Mouse (Mus musculus) small intestine, adult 2 months (tissue): ENCODE measurements at regions not wholly inside any gene's neighbourhood (a gene's known extent, or its start where the extent isn't known, plus 50 kb on each side); places are given as distances from the start of the nearest gene placed in this dataset.

ENCODE experiments used
- H3K27ac ChIP-seq: fragments of 200-500 bp; 2 replicates; pipeline ENCODE4 v1.5.1; 2012; ENCODE audit warnings: low read depth, low read length, control low read depth, inconsistent platforms; ENCODE audit not compliant: insufficient read depth
- H3K27me3 ChIP-seq: fragments of 200-500 bp; 2 replicates; pipeline ENCODE4 v1.6.1; 2012; ENCODE audit warnings: mild to moderate bottlenecking, moderate library complexity, low read length, inconsistent platforms; ENCODE audit not compliant: control insufficient read depth, insufficient read depth
- H3K36me3 ChIP-seq: fragments of 200-500 bp; 2 replicates; pipeline ENCODE4 v1.6.1; 2012; ENCODE audit warnings: mild to moderate bottlenecking, low read length, control low read depth, inconsistent platforms; ENCODE audit not compliant: control insufficient read depth, insufficient read depth
- H3K4me1 ChIP-seq: fragments of 200-500 bp; 2 replicates; pipeline ENCODE4 v1.6.1; 2012; ENCODE audit warnings: low read length, inconsistent platforms, mixed read lengths; ENCODE audit not compliant: control insufficient read depth, insufficient read depth, insufficient read length
- H3K4me3 ChIP-seq: fragments of 200-500 bp; 2 replicates; pipeline ENCODE4 v1.5.1; 2012; ENCODE audit warnings: low read depth, mild to moderate bottlenecking, control low read depth, inconsistent platforms, low read length, moderate library complexity
- CTCF ChIP-seq: fragments of 200-500 bp; IDR thresholded peaks from 2 replicates; pipeline ENCODE4 v1.5.1; 2012; ENCODE audit warnings: low read depth, mild to moderate bottlenecking, control low read depth, inconsistent platforms, low read length, moderate library complexity, mixed read lengths; ENCODE audit not compliant: insufficient replicate concordance, insufficient read length; ENCODE audit errors: extremely low read depth
- POLR2A ChIP-seq: fragments of 200-500 bp; IDR thresholded peaks from 2 replicates; pipeline ENCODE4 v1.6.1; 2012; ENCODE audit warnings: low read depth, mild to moderate bottlenecking, control low read depth, inconsistent platforms, low read length, moderate library complexity
- WGBS: fragments of 180-500 bp; shearing (Covaris S2); methylation state at CpG from one replicate; pipeline ENCODE4 v1.1.7; 2018; 5-methylcytosine and 5-hydroxymethylcytosine counted together

DNA sequence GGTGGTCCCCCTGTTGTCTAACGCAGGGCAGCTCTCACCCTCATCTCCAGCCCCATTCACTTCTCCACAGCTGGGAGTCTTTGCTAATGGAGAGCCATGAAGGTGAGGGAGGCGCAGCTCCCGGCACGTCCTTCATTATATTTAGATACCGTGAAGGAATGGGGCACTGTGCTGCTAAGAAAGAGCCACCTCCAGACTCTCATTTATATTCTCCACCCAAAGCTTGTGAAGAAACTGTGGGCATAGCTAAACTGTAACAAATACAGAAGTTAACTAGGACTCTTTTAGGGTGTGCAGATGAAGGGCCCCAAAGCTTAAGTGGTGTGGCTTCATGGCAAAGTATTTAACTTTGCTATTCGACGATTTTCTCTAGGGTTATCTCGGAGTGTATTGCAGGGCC lies 136.4 kb downstream of the Ddx11 start:
- H3K4me3 ChIP-seq, result no peak overlapping the region
- H3K27ac ChIP-seq, result no peak overlapping the region
- TF ChIP-seq CTCF (no peak), POLR2A (no peak)
- H3K27me3 ChIP-seq, result no peaks in the 10 kb centered on the region
- peaks cover 22% of the 10 kb centered on the region; the same call in 1 of the 2 replicates for H3K4me1 ChIP-seq
- 81% methylated on average over 8 of the region's 8 CpGs for WGBS
- no peaks in the 10 kb centered on the region for H3K36me3 ChIP-seq

- Histone ChIP-seq H3K27me3 (no peaks in the 10 kb centered on the region), H3K27ac (peak overlapping the region; percentile 75), H3K4me1 (peaks cover 22% of the 10 kb centered on the region; the same call in 1 of the 2 replicates), H3K4me3 (no peak overlapping the region), H3K36me3 (no peaks in the 10 kb centered on the region)
- TF ChIP-seq CTCF (no peak), POLR2A (no peak)
- WGBS, result 25% methylated on average over 4 of the region's 4 CpGs
Observed at GRCm38 (mm10) chr17:66262681-66263240, 139.4 kb downstream of the Ddx11 start.

GRCm38 (mm10) chr17:66263405-66263804 lies 140.1 kb downstream of the Ddx11 start:
- WGBS, result 87% methylated on average over 4 of the region's 4 CpGs
- no peak for TF ChIP-seq CTCF
- TF ChIP-seq POLR2A, result no peak

GRCm38 (mm10) chr17:66266803-66267202 lies 143.5 kb downstream of the Ddx11 start:
- TF ChIP-seq POLR2A (no peak), CTCF (no peak)
- H3K4me1 ChIP-seq, result peaks cover 14% of the 10 kb centered on the region; the same call in 1 of the 2 replicates
- H3K27ac ChIP-seq, result no peak overlapping the region
- no peaks in the 10 kb centered on the region for H3K27me3 ChIP-seq
- H3K4me3 ChIP-seq, result no peak overlapping the region
- H3K36me3 ChIP-seq, result no peaks in the 10 kb centered on the region
- 75% methylated on average over 5 of the region's 5 CpGs for WGBS

More at GRCm38 (mm10) chr17:66263405-66263804, 140.1 kb downstream of the Ddx11 start:
- H3K4me1 ChIP-seq, result peaks cover 22% of the 10 kb centered on the region; the same call in 1 of the 2 replicates
- no peaks in the 10 kb centered on the region for H3K27me3 ChIP-seq
- H3K36me3 ChIP-seq, result no peaks in the 10 kb centered on the region
- peak overlapping the region; percentile 73 for H3K27ac ChIP-seq
- H3K4me3 ChIP-seq, result no peak overlapping the region

- Histone ChIP-seq H3K36me3 (no peaks in the 10 kb centered on the region), H3K4me3 (no peak overlapping the region), H3K27ac (no peak overlapping the region), H3K27me3 (no peaks in the 10 kb centered on the region), H3K4me1 (peaks cover 8% of the 10 kb centered on the region; the same call in 1 of the 2 replicates)
- no peak for TF ChIP-seq POLR2A
- TF ChIP-seq CTCF, result no peak
- 21% methylated on average over 6 of the region's 6 CpGs for WGBS
Observed at GRCm38 (mm10) chr17:66267831-66268230, 144.5 kb downstream of the Ddx11 start.

DNA sequence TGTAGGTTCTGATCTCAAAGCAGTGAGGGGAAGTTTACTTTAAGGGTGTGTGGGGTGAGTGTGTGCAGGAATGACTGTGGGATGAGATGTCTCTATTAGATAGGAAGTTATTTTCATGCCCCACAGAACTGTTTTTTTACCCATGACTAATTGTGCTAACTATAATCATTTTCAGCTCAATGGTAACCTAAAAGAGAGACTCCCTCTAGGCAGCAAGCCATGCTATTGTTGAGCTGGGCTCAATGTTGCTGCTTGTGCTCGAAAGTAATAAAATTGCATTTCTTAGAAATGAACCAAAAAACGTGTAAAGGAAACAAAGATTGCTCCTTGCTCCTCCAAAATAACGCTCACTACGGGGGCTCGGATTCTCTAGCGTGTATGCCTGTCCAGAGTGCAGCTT lies 146.2 kb downstream of the Ddx11 start:
- 63% methylated on average over 6 of the region's 6 CpGs for WGBS
- TF ChIP-seq CTCF (no peak), POLR2A (no peak)

DNA sequence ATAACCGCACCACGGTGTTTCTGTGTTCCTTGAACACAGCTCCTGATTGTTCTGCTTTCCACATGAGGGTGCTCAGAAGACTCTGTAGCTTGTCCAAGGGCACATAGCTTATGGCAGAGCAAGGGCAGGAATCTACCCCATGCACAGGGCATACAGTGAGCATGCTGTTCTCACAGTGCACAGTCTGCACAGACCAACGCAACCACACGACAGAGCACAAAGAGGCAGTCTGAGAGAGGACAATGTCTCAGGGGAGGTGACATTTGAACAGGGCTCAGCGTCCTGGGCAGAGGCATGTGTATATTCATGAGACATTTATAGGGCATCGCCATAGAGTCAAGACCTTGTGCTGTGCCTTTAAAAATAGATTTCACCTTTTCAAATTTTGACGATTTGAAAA lies 148.6 kb downstream of the Ddx11 start:
- H3K4me1 ChIP-seq, result no peaks in the 10 kb centered on the region
- no peak for TF ChIP-seq CTCF
- TF ChIP-seq POLR2A, result no peak
- H3K27me3 ChIP-seq, result no peaks in the 10 kb centered on the region
- H3K27ac ChIP-seq, result no peak overlapping the region
- H3K4me3 ChIP-seq, result no peak overlapping the region
- no peaks in the 10 kb centered on the region for H3K36me3 ChIP-seq
- WGBS, result 88% methylated on average over 7 of the region's 7 CpGs

More for the DNA sequence above, 146.2 kb downstream of the Ddx11 start:
- Histone ChIP-seq H3K4me3 (no peak overlapping the region), H3K4me1 (no peaks in the 10 kb centered on the region), H3K27me3 (no peaks in the 10 kb centered on the region), H3K27ac (no peak overlapping the region), H3K36me3 (no peaks in the 10 kb centered on the region)

- no peaks in the 10 kb centered on the region for H3K4me1 ChIP-seq
- no peak overlapping the region for H3K27ac ChIP-seq
- no peak overlapping the region for H3K4me3 ChIP-seq
- H3K36me3 ChIP-seq, result no peaks in the 10 kb centered on the region
- TF ChIP-seq CTCF (no peak), POLR2A (no peak)
- WGBS, result 73% methylated on average over 13 of the region's 13 CpGs
- no peaks in the 10 kb centered on the region for H3K27me3 ChIP-seq
Observed at GRCm38 (mm10) chr17:66276778-66277177, 153.5 kb downstream of the Ddx11 start.
